Mouse (Mus musculus): ENCODE data around the gene Defa2. TPM values are rescaled to one million over a fixed set of nuclear protein-coding genes. Genes with fewer than 3 reads are reported as not detected.
"Not testable (repeated sequence)": the region's sequence is repeated elsewhere in the genome, so short reads cannot be mapped to it uniquely, and the experiment has no call there.

Defa2 gene
- total RNA-seq (2014; rRNA removed) (not detected in 2 replicates), polyA plus RNA-seq (2015; fragmentation: Nextera tagmentation; extraction: Ambion mirVana) (not detected in 2 replicates)

DNA sequence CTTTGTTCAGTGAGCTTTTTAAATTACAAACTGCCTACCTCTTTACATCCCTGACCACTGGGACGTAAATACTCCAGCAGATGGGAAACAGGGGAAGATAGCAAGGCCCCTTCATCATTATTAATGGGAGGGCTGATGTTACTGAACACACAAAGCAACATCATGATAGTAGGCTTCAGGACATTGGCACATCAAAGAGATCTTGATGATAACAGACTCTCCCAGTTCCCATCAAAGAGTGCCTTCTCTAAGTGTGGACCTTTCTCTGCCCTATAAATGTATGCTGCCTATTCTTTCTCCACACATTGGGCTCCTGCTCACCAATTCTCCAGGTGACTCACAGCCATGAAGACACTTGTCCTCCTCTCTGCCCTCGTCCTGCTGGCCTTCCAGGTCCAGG lies at the start of gene Defa2:
Gene Defa2 (plus strand): TSS at position 301 of the 400 bp plus-strand sequence.
- not testable (repeated sequence) for H3K4me3 ChIP-seq (ENCODE audit: low read depth, low read length); H3K9me3 ChIP-seq (ENCODE audit: low read length); DNase-seq (ENCODE audit: low spot score); H3K4me1 ChIP-seq (ENCODE audit: insufficient read depth, low read length); H3K4me2 ChIP-seq (ENCODE audit: low read depth, low read length, poor library complexity, severe bottlenecking); H3K36me3 ChIP-seq (ENCODE audit: insufficient read depth, low read length); ATAC-seq (ENCODE audit: low FRiP score); H3K9ac ChIP-seq (replicated peaks; ENCODE audit: low read length, poor library complexity, severe bottlenecking); H3K27me3 ChIP-seq (ENCODE audit: insufficient read depth, low read length); H3K27ac ChIP-seq (ENCODE audit: low read depth, low read length)
- no CpG with 5 or more reads among the region's 2 CpGs for WGBS

DNA sequence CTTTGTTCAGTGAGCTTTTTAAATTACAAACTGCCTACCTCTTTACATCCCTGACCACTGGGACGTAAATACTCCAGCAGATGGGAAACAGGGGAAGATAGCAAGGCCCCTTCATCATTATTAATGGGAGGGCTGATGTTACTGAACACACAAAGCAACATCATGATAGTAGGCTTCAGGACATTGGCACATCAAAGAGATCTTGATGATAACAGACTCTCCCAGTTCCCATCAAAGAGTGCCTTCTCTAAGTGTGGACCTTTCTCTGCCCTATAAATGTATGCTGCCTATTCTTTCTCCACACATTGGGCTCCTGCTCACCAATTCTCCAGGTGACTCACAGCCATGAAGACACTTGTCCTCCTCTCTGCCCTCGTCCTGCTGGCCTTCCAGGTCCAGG lies 13.2 kb downstream of the Defa2 start, which contains the start of gene Defa33:
Gene Defa33 (plus strand): TSS at position 301 of the 400 bp plus-strand sequence.
- not testable (repeated sequence) for H3K27me3 ChIP-seq (ENCODE audit: insufficient read depth, low read length); H3K27ac ChIP-seq (ENCODE audit: low read depth, low read length); DNase-seq (ENCODE audit: low spot score); H3K4me1 ChIP-seq (ENCODE audit: insufficient read depth, low read length); H3K36me3 ChIP-seq (ENCODE audit: insufficient read depth, low read length); H3K4me2 ChIP-seq (ENCODE audit: low read depth, low read length, poor library complexity, severe bottlenecking); H3K4me3 ChIP-seq (ENCODE audit: low read depth, low read length); H3K9me3 ChIP-seq (ENCODE audit: low read length); H3K9ac ChIP-seq (replicated peaks; ENCODE audit: low read length, poor library complexity, severe bottlenecking); ATAC-seq (ENCODE audit: low FRiP score)
- WGBS = no CpG with 5 or more reads among the region's 2 CpGs

DNA sequence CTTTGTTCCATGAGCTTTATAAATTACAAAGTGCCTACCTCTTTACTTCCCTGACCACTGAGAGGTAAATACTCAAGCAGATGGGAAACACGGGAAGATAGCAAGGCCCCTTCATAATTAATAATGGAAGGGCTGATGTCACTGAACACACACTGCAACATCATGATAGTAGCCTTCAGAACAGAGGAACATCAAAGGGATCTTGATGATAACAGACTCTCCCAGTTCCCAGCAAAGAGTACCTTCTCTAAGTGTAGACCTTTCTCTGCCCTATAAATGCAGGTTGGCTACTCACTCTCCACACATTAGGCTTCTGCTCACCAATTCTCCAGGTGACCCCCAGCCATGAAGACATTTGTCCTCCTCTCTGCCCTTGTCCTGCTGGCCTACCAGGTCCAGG lies 48.8 kb downstream of the Defa2 start, which contains the start of gene Defa36:
Gene Defa36 (plus strand): TSS at position 301 of the 400 bp plus-strand sequence.
- not testable (repeated sequence) for H3K9ac ChIP-seq (replicated peaks; ENCODE audit: low read length, poor library complexity, severe bottlenecking); H3K4me2 ChIP-seq (ENCODE audit: low read depth, low read length, poor library complexity, severe bottlenecking); ATAC-seq (ENCODE audit: low FRiP score); H3K4me3 ChIP-seq (ENCODE audit: low read depth, low read length); H3K36me3 ChIP-seq (ENCODE audit: insufficient read depth, low read length); H3K4me1 ChIP-seq (ENCODE audit: insufficient read depth, low read length); H3K27me3 ChIP-seq (ENCODE audit: insufficient read depth, low read length); DNase-seq (ENCODE audit: low spot score); H3K27ac ChIP-seq (ENCODE audit: low read depth, low read length); H3K9me3 ChIP-seq (ENCODE audit: low read length)
- WGBS = no CpG with 5 or more reads among the region's 1 CpGs

Other genes starting within 250 kb of the Defa2 start
- gene Defa30, start 243.9 kb upstream of the Defa2 start, total RNA-seq (2014; rRNA removed) = not detected in 2 replicates
- gene Defa30, start 243.9 kb upstream of the Defa2 start, polyA plus RNA-seq (2015; fragmentation: Nextera tagmentation; extraction: Ambion mirVana) = not detected in 2 replicates
- not detected in 2 replicates for gene Defa22, start 216.2 kb upstream of the Defa2 start, total RNA-seq (2014; rRNA removed)
- gene Defa22, start 216.2 kb upstream of the Defa2 start, polyA plus RNA-seq (2015; fragmentation: Nextera tagmentation; extraction: Ambion mirVana) = not detected in 2 replicates
- gene Defa31, start 186.9 kb upstream of the Defa2 start, total RNA-seq (2014; rRNA removed) = not detected in 2 replicates
- gene Defa31, start 186.9 kb upstream of the Defa2 start, polyA plus RNA-seq (2015; fragmentation: Nextera tagmentation; extraction: Ambion mirVana) = not detected in 2 replicates
- gene Gm15293, start 177.0 kb upstream of the Defa2 start, total RNA-seq (2014; rRNA removed) = not detected in 2 replicates
- gene Gm15293, start 177.0 kb upstream of the Defa2 start, polyA plus RNA-seq (2015; fragmentation: Nextera tagmentation; extraction: Ambion mirVana) = not detected in 2 replicates
- gene Gm15292, start 128.8 kb upstream of the Defa2 start, total RNA-seq (2014; rRNA removed) = not detected in 2 replicates
- gene Gm15292, start 128.8 kb upstream of the Defa2 start, polyA plus RNA-seq (2015; fragmentation: Nextera tagmentation; extraction: Ambion mirVana) = not detected in 2 replicates
- gene Defa27, start 63.0 kb upstream of the Defa2 start, total RNA-seq (2014; rRNA removed) = not detected in 2 replicates
- gene Defa27, start 63.0 kb upstream of the Defa2 start, polyA plus RNA-seq (2015; fragmentation: Nextera tagmentation; extraction: Ambion mirVana) = not detected in 2 replicates
- gene Defa29, start 51.5 kb upstream of the Defa2 start, total RNA-seq (2014; rRNA removed) = not detected in 2 replicates
- not detected in 2 replicates for gene Defa29, start 51.5 kb upstream of the Defa2 start, polyA plus RNA-seq (2015; fragmentation: Nextera tagmentation; extraction: Ambion mirVana)
- not detected in 2 replicates for gene Defa33, start 13.3 kb downstream of the Defa2 start, total RNA-seq (2014; rRNA removed)
- gene Defa33, start 13.3 kb downstream of the Defa2 start, polyA plus RNA-seq (2015; fragmentation: Nextera tagmentation; extraction: Ambion mirVana) = not detected in 2 replicates
- gene Defa36, start 48.9 kb downstream of the Defa2 start, total RNA-seq (2014; rRNA removed) = not detected in 2 replicates
- gene Defa36, start 48.9 kb downstream of the Defa2 start, polyA plus RNA-seq (2015; fragmentation: Nextera tagmentation; extraction: Ambion mirVana) = not detected in 2 replicates
- gene Gm7849, start 78.0 kb downstream of the Defa2 start, total RNA-seq (2014; rRNA removed) = not detected in 2 replicates
- not detected in 2 replicates for gene Gm7849, start 78.0 kb downstream of the Defa2 start, polyA plus RNA-seq (2015; fragmentation: Nextera tagmentation; extraction: Ambion mirVana)
- not detected in 2 replicates for gene Defa20, start 130.7 kb downstream of the Defa2 start, total RNA-seq (2014; rRNA removed)
- not detected in 2 replicates for gene Defa20, start 130.7 kb downstream of the Defa2 start, polyA plus RNA-seq (2015; fragmentation: Nextera tagmentation; extraction: Ambion mirVana)
- not detected in 2 replicates for gene Defa32, start 150.5 kb downstream of the Defa2 start, total RNA-seq (2014; rRNA removed)
- gene Defa32, start 150.5 kb downstream of the Defa2 start, polyA plus RNA-seq (2015; fragmentation: Nextera tagmentation; extraction: Ambion mirVana) = not detected in 2 replicates
- gene Defa37, start 186.9 kb downstream of the Defa2 start, total RNA-seq (2014; rRNA removed) = not detected in 2 replicates
- gene Defa37, start 186.9 kb downstream of the Defa2 start, polyA plus RNA-seq (2015; fragmentation: Nextera tagmentation; extraction: Ambion mirVana) = not detected in 2 replicates
- not detected in 2 replicates for gene Defa28, start 204.5 kb downstream of the Defa2 start, total RNA-seq (2014; rRNA removed)
- gene Defa28, start 204.5 kb downstream of the Defa2 start, polyA plus RNA-seq (2015; fragmentation: Nextera tagmentation; extraction: Ambion mirVana) = not detected in 2 replicates
- not detected in 2 replicates for gene Gm7861, start 216.0 kb downstream of the Defa2 start, total RNA-seq (2014; rRNA removed)
- not detected in 2 replicates for gene Gm7861, start 216.0 kb downstream of the Defa2 start, polyA plus RNA-seq (2015; fragmentation: Nextera tagmentation; extraction: Ambion mirVana)
- not detected in 2 replicates for gene Defa26, start 239.7 kb downstream of the Defa2 start, total RNA-seq (2014; rRNA removed)
- gene Defa26, start 239.7 kb downstream of the Defa2 start, polyA plus RNA-seq (2015; fragmentation: Nextera tagmentation; extraction: Ambion mirVana) = not detected in 2 replicates